Mouse (Mus musculus) urinary bladder, postnatal 10 days (tissue): ENCODE data around the gene Golga2.
"Not testable (repeated sequence)": the region's sequence is repeated elsewhere in the genome, so short reads cannot be mapped to it uniquely, and the experiment has no call there.

ENCODE experiments used
- DNase-seq: peaks from one replicate; pipeline ENCODE4 v3.0.0; 2022; ENCODE audit warnings: low spot score

Gene Golga2

GRCm38 (mm10) chr2:32288371-32288931, 1.3 kb downstream of the Golga2 start:
- no peak for DNase-seq

GRCm38 (mm10) chr2:32289578-32289977, 2.4 kb downstream of the Golga2 start:
- DNase-seq, result no peak

- no peak for DNase-seq
These were observed 7.2 kb downstream of the Golga2 start for GRCm38 (mm10) chr2:32294348-32294747.

- no peak for DNase-seq
These were observed 8.1 kb downstream of the Golga2 start for GRCm38 (mm10) chr2:32295285-32295684.

GRCm38 (mm10) chr2:32295842-32296241, 8.7 kb downstream of the Golga2 start:
- not testable (repeated sequence) for DNase-seq

GRCm38 (mm10) chr2:32299469-32299868, 12.3 kb downstream of the Golga2 start:
- no peak for DNase-seq

- DNase-seq, result no peak
These were observed 15.8 kb downstream of the Golga2 start for GRCm38 (mm10) chr2:32302952-32303351.

- no peak for DNase-seq
These were observed 17.1 kb downstream of the Golga2 start for GRCm38 (mm10) chr2:32304145-32304832.

- DNase-seq, result no peak
These were observed 18.5 kb downstream of the Golga2 start for GRCm38 (mm10) chr2:32305668-32306067.

GRCm38 (mm10) chr2:32306176-32306575, 19.0 kb downstream of the Golga2 start:
- no peak for DNase-seq

GRCm38 (mm10) chr2:32307247-32307798, 20.1 kb downstream of the Golga2 start:
- no peak for DNase-seq

GRCm38 (mm10) chr2:32307941-32308760, 21.0 kb downstream of the Golga2 start:
- no peak for DNase-seq

GRCm38 (mm10) chr2:32308870-32309568, 21.8 kb downstream of the Golga2 start:
- DNase-seq, result no peak

- DNase-seq, result no peak
These were observed 23.1 kb downstream of the Golga2 start for GRCm38 (mm10) chr2:32310096-32310845.

GRCm38 (mm10) chr2:32311443-32312317, 24.5 kb downstream of the Golga2 start:
- no peak for DNase-seq

GRCm38 (mm10) chr2:32312318-32312964, 25.3 kb downstream of the Golga2 start:
- peak; percentile 65 for DNase-seq

GRCm38 (mm10) chr2:32314831-32315230, 27.6 kb downstream of the Golga2 start:
- no peak for DNase-seq

GRCm38 (mm10) chr2:32315751-32316150, 28.6 kb downstream of the Golga2 start:
- DNase-seq, result no peak

GRCm38 (mm10) chr2:32316887-32317656, 29.9 kb downstream of the Golga2 start:
- no peak for DNase-seq
